Mouse (Mus musculus) embryonic facial prominence, embryonic 15.5 days (tissue): ENCODE measurements around the gene Tmem62. TPM values are rescaled to one million over a fixed set of nuclear protein-coding genes. Genes with fewer than 3 reads are reported as not detected.
"Not testable (repeated sequence)": the region's sequence is repeated elsewhere in the genome, so short reads cannot be mapped to it uniquely, and the experiment has no call there.

Experiments
- ATAC-seq: fragments of 200-750 bp; cut with Nextera tagmentation; 2 replicates; pipeline ENCODE4 v1.8.0; 2017; ENCODE audit warnings: low read depth, moderate TSS enrichment; ENCODE audit not compliant: insufficient number of reproducible peaks, low FRiP score, low TSS enrichment
- H3K27ac ChIP-seq: fragments of 300-500 bp; sonication (generic); replicated peaks from 2 replicates; pipeline ENCODE4 v1.5.1; 2015; ENCODE audit warnings: mild to moderate bottlenecking, inconsistent platforms
- H3K27me3 ChIP-seq: fragments of 300-500 bp; sonication (generic); 2 replicates; pipeline ENCODE4 v1.6.1; 2015; ENCODE audit warnings: inconsistent platforms
- H3K36me3 ChIP-seq: fragments of 300-500 bp; sonication (generic); 2 replicates; pipeline ENCODE4 v1.6.1; 2015; ENCODE audit warnings: mild to moderate bottlenecking, inconsistent platforms
- H3K4me1 ChIP-seq: fragments of 300-500 bp; sonication (generic); 2 replicates; pipeline ENCODE4 v1.6.1; 2015; ENCODE audit warnings: inconsistent platforms
- H3K4me2 ChIP-seq: fragments of 300-500 bp; sonication (generic); replicated peaks from 2 replicates; pipeline ENCODE4 v1.6.1; 2015; ENCODE audit warnings: mild to moderate bottlenecking, inconsistent platforms
- H3K4me3 ChIP-seq: fragments of 300-500 bp; sonication (generic); replicated peaks from 2 replicates; pipeline ENCODE4 v1.5.1; 2015; ENCODE audit warnings: mild to moderate bottlenecking, inconsistent platforms
- H3K9ac ChIP-seq: fragments of 300-500 bp; sonication (generic); 2 replicates; pipeline ENCODE4 v1.6.1; 2015; ENCODE audit warnings: inconsistent platforms
- H3K9me3 ChIP-seq: fragments of 300-500 bp; sonication (generic); replicated peaks from 2 replicates; pipeline ENCODE4 v1.6.1; 2016; ENCODE audit warnings: inconsistent platforms
- WGBS: fragments of 180-500 bp; shearing (Covaris S2); methylation state at CpG from one replicate; pipeline ENCODE4 v1.1.7; 2015; 5-methylcytosine and 5-hydroxymethylcytosine counted together
- microRNA-seq: library from miRNA; unstranded; fragments of <30 nt; microRNA quantifications from one replicate; pipeline ENCODE4, GENCODE M21; 2016; ENCODE audit warnings: borderline number of aligned reads
- polyA plus RNA-seq: library from polyadenylated mRNA; unstranded; fragments of >200 nt; fragmentation: Nextera tagmentation; extraction: Ambion mirVana; gene quantifications from 2 replicates; pipeline ENCODE4 v1.2.1, GENCODE M21; 2015

Tmem62 gene
- polyA plus RNA-seq, 1 experiment from 2014 or later, result 2.5 TPM

- H3K4me1 ChIP-seq, result no peaks in the 10 kb centered on the region
- H3K27me3 ChIP-seq, result no peaks in the 10 kb centered on the region
- no peak overlapping the region for H3K9ac ChIP-seq
- 69% methylated on average over 5 of the region's 5 CpGs for WGBS
- H3K27ac ChIP-seq, result no peak overlapping the region
- no peaks in the 10 kb centered on the region for H3K9me3 ChIP-seq
- ATAC-seq, result no peak
- H3K4me3 ChIP-seq, result no peak overlapping the region
- H3K4me2 ChIP-seq, result no peak overlapping the region
- H3K36me3 ChIP-seq, result peaks cover under 1% of the 10 kb centered on the region
Measured at GRCm38 (mm10) chr2:121022918-121023317, 46.1 kb downstream of the Tmem62 start.

GRCm38 (mm10) chr2:121036733-121037341 is 60.0 kb downstream of the Tmem62 start, which contains the start of gene Epb42:
Gene Epb42 (minus strand): TSS chr2:121037072.
- Histone ChIP-seq H3K4me1 (no peaks in the 10 kb centered on the region), H3K36me3 (no peaks in the 10 kb centered on the region), H3K9ac (no peak within 1 kb of the TSS), H3K27ac (no peak within 1 kb of the TSS), H3K4me2 (no peak within 1 kb of the TSS), H3K27me3 (no peaks in the 10 kb centered on the region), H3K9me3 (no peaks in the 10 kb centered on the region), H3K4me3 (no peak within 1 kb of the TSS)
- no peak for ATAC-seq
- 64% methylated on average over 5 of the region's 5 CpGs for WGBS

DNA sequence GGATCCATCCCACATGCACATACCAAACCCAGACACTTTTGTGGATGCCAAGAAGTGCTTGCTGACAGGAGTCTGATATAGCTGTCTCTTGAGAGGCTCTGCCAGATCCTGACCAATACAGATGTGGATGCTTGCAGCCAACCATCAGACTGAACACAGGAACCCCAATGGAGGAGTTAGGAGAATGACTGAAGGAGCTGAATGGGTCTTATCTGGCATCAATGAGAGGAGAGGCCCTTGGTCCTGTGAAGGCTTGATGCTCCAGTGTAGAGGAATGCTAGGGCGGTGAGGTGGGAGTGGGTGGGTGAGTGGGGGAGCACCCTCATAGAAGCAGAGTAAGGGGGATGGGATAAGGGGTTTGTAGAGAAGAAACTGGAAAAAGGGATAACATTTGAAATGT is 62.0 kb downstream of the Tmem62 start:
- H3K9ac ChIP-seq, H3K4me1 ChIP-seq, ATAC-seq, H3K9me3 ChIP-seq, H3K27ac ChIP-seq, H3K36me3 ChIP-seq, H3K27me3 ChIP-seq, H3K4me2 ChIP-seq, H3K4me3 ChIP-seq: not testable (repeated sequence)
- 88% methylated on average over 1 of the region's 1 CpGs for WGBS

GRCm38 (mm10) chr2:121039382-121039781 is 62.6 kb downstream of the Tmem62 start:
- Histone ChIP-seq H3K9ac (no peak overlapping the region), H3K27me3 (no peaks in the 10 kb centered on the region), H3K4me1 (no peaks in the 10 kb centered on the region), H3K4me2 (no peak overlapping the region), H3K9me3 (no peaks in the 10 kb centered on the region), H3K36me3 (no peaks in the 10 kb centered on the region), H3K27ac (no peak overlapping the region), H3K4me3 (no peak overlapping the region)
- ATAC-seq, result no peak
- WGBS, result 91% methylated on average over 1 of the region's 1 CpGs

GRCm38 (mm10) chr2:121041098-121041497 is 64.3 kb downstream of the Tmem62 start:
- no peaks in the 10 kb centered on the region for H3K27me3 ChIP-seq
- no peak overlapping the region for H3K9ac ChIP-seq
- no peak overlapping the region for H3K4me2 ChIP-seq
- no peaks in the 10 kb centered on the region for H3K36me3 ChIP-seq
- no peak for ATAC-seq
- WGBS, result 42% methylated on average over 5 of the region's 5 CpGs
- no peak overlapping the region for H3K4me3 ChIP-seq
- H3K4me1 ChIP-seq, result no peaks in the 10 kb centered on the region
- H3K9me3 ChIP-seq, result no peaks in the 10 kb centered on the region
- no peak overlapping the region for H3K27ac ChIP-seq

GRCm38 (mm10) chr2:121045653-121046052 is 68.8 kb downstream of the Tmem62 start:
- Histone ChIP-seq H3K27ac (no peak overlapping the region), H3K36me3 (no peaks in the 10 kb centered on the region), H3K4me2 (no peak overlapping the region), H3K9ac (no peak overlapping the region), H3K27me3 (no peaks in the 10 kb centered on the region), H3K9me3 (no peaks in the 10 kb centered on the region), H3K4me3 (no peak overlapping the region), H3K4me1 (no peaks in the 10 kb centered on the region)
- ATAC-seq, result no peak
- WGBS, result 74% methylated on average over 4 of the region's 4 CpGs

DNA sequence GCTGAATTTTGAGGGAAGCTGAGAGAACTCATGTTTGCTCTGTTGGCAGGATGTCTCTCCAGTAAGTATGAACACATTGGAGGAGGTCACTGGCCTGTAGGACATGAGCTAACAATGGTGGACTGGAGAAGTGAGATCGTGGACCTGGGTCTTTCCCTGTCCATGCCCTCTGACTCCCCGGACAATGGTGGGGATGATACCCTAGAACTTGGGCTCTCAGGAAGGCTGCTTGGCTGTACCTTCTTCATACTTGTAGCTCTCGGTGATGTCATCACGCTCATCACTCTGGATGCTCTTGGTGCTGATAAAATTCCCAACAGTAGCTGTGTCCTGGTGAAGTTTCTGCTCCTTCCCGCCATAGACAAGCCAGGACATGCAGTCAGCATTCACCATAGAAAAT is 75.4 kb downstream of the Tmem62 start:
- H3K4me2 ChIP-seq, result no peak overlapping the region
- H3K27me3 ChIP-seq, result no peaks in the 10 kb centered on the region
- no peaks in the 10 kb centered on the region for H3K4me1 ChIP-seq
- WGBS, result 86% methylated on average over 5 of the region's 5 CpGs
- H3K27ac ChIP-seq, result no peak overlapping the region
- no peaks in the 10 kb centered on the region for H3K9me3 ChIP-seq
- H3K36me3 ChIP-seq, result no peaks in the 10 kb centered on the region
- no peak overlapping the region for H3K4me3 ChIP-seq
- no peak for ATAC-seq
- H3K9ac ChIP-seq, result no peak overlapping the region

GRCm38 (mm10) chr2:121054060-121054459 is 77.2 kb downstream of the Tmem62 start:
- Histone ChIP-seq H3K4me3 (no peak overlapping the region), H3K9me3 (no peaks in the 10 kb centered on the region), H3K36me3 (no peaks in the 10 kb centered on the region), H3K27me3 (no peaks in the 10 kb centered on the region), H3K9ac (no peak overlapping the region), H3K27ac (no peak overlapping the region), H3K4me2 (no peak overlapping the region), H3K4me1 (no peaks in the 10 kb centered on the region)
- WGBS, result 67% methylated on average over 2 of the region's 2 CpGs
- ATAC-seq, result no peak

GRCm38 (mm10) chr2:121055915-121056314 is 79.1 kb downstream of the Tmem62 start:
- WGBS, result 80% methylated on average over 6 of the region's 6 CpGs
- Histone ChIP-seq H3K4me2 (no peak overlapping the region), H3K27me3 (no peaks in the 10 kb centered on the region), H3K9me3 (no peaks in the 10 kb centered on the region), H3K4me3 (no peak overlapping the region), H3K4me1 (no peaks in the 10 kb centered on the region), H3K36me3 (no peaks in the 10 kb centered on the region), H3K27ac (no peak overlapping the region), H3K9ac (no peak overlapping the region)
- no peak for ATAC-seq

Small RNA genes within 50 kb of the gene (microRNA-seq; reads per million reads assigned to microRNA genes)
- not detected for gene Gm44325

Other genes with a start within 250 kb of the Tmem62 start
- gene Cdan1, start 126.9 kb upstream of the Tmem62 start, polyA plus RNA-seq, result 6.7 and 8.1 TPM in 2 replicates
- 3.8 and 3.9 TPM in 2 replicates for gene Ttbk2, start 126.4 kb upstream of the Tmem62 start, polyA plus RNA-seq
- 20.7 and 24.2 TPM in 2 replicates for gene Ubr1, start 6.3 kb upstream of the Tmem62 start, polyA plus RNA-seq
- gene Ccndbp1, start 31.4 kb downstream of the Tmem62 start, polyA plus RNA-seq, result 40.2 and 43.8 TPM in 2 replicates
- gene Epb42, start 60.1 kb downstream of the Tmem62 start, polyA plus RNA-seq, result 0.26 and 0.69 TPM in 2 replicates
- gene Tgm5, start 108.8 kb downstream of the Tmem62 start, polyA plus RNA-seq, result 3.3 and 3.5 TPM in 2 replicates
- gene Tgm7, start 132.8 kb downstream of the Tmem62 start, polyA plus RNA-seq, result not detected in 2 replicates
- 17.9 and 20.3 TPM in 2 replicates for gene Adal, start 163.4 kb downstream of the Tmem62 start, polyA plus RNA-seq
- gene Lcmt2, start 163.6 kb downstream of the Tmem62 start, polyA plus RNA-seq, result 20.0 and 21.0 TPM in 2 replicates
- 49.7 and 54.7 TPM in 2 replicates for gene Tubgcp4, start 193.6 kb downstream of the Tmem62 start, polyA plus RNA-seq
- gene Zscan29, start 194.1 kb downstream of the Tmem62 start, polyA plus RNA-seq, result 9.4 and 10.6 TPM in 2 replicates